Mouse (Mus musculus): ENCODE data around the gene Lactb. TPM values are rescaled to one million over a fixed set of nuclear protein-coding genes. Genes with fewer than 3 reads are reported as not detected.

Lactb gene
- polyA plus RNA-seq, 1 experiment = 12.2 TPM

DNA sequence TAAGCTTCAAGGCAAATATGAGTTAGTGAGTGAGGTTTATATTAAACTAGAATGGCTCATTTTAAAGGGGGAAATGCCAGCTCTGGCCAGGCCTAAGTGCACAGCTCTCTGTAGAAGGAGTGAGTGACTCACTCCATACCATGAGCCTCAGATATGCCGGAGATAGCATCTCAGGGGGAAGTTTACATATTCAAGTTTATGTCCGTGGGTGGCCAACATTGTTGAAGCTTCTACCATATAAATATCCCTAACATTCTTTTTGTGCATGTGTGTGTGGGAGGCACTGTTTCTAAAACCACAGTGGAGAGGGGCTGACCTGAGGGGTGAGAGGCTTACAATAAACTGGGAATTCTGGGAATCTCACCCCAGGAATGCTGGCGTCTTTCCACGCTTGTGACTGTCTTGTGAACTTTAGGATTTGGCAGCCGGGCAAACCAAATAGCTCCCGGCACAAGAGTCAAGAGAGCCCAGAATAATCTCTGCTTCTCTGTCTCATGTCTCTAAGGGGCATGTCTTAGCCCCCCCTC, 13.7 kb upstream of the Lactb start:
- Histone ChIP-seq H3K4me3 (ENCODE audit: low read depth, low read length) (no peak overlapping the region), H3K9me3 (replicated peaks; ENCODE audit: control insufficient read depth, insufficient read depth, low read length, poor library complexity, severe bottlenecking) (no peaks in the 10 kb centered on the region), H3K36me3 (ENCODE audit: control insufficient read depth, insufficient read depth, low read length, poor library complexity, severe bottlenecking) (no peaks in the 10 kb centered on the region), H3K4me1 (ENCODE audit: control insufficient read depth, insufficient read depth, low read length) (no peaks in the 10 kb centered on the region), H3K27me3 (ENCODE audit: control insufficient read depth, insufficient read depth, low read length, poor library complexity, severe bottlenecking) (no peaks in the 10 kb centered on the region), H3K9ac (ENCODE audit: low read depth, poor library complexity, severe bottlenecking) (no peak overlapping the region), H3K27ac (ENCODE audit: insufficient read depth, low read length) (no peak overlapping the region)
- TF ChIP-seq EP300 (IDR thresholded peaks at IDR 0.05; ENCODE audit: insufficient read depth, low read depth, low read length) = no peak
- no peak for TF ChIP-seq POLR2A (IDR thresholded peaks at IDR 0.05; ENCODE audit: insufficient read depth, low read length)
- TF ChIP-seq CTCF (IDR thresholded peaks at IDR 0.05; ENCODE audit: low read depth, low read length) = no peak

DNA sequence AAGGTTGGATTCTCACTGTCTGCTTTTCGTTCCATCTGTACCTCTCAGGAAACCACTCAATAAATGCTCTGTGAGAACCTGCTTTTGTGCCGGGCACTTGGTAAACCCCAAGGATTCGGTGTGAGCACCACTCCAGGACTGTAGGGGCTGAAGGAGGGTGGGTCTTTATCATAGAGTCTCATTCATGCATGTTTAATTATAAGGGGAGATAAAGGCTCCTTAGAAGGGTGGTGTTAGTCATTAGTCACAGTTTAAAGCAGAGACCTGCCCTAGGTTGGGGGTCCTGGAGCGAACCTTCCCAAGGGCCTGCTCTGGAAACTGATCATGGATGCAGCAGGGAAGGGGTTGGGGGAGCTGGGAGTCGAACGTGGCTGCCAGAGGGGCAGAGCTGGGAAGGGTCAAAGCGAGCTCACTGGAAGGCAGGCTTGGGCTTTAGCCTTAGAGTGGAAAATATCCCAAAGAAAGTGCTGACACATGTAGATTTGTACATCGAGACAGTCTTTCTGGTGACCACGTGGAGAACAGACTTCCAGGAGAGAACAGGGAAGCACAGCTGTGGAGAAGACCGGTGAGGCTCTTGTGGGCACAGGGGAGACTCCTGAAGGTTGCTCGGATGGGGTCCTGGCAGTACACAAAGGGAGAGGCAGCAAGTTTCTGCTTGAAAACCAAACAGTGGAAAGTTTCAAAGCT, 13.1 kb upstream of the Lactb start:
- no peak overlapping the region for H3K27ac ChIP-seq (ENCODE audit: insufficient read depth, low read length)
- H3K4me3 ChIP-seq (ENCODE audit: low read depth, low read length) = no peak overlapping the region
- no peaks in the 10 kb centered on the region for H3K27me3 ChIP-seq (ENCODE audit: control insufficient read depth, insufficient read depth, low read length, poor library complexity, severe bottlenecking)
- no peak overlapping the region for H3K9ac ChIP-seq (ENCODE audit: low read depth, poor library complexity, severe bottlenecking)
- H3K36me3 ChIP-seq (ENCODE audit: control insufficient read depth, insufficient read depth, low read length, poor library complexity, severe bottlenecking) = no peaks in the 10 kb centered on the region
- H3K4me1 ChIP-seq (ENCODE audit: control insufficient read depth, insufficient read depth, low read length) = no peaks in the 10 kb centered on the region
- TF ChIP-seq CTCF (IDR thresholded peaks at IDR 0.05; ENCODE audit: low read depth, low read length) (no peak), POLR2A (IDR thresholded peaks at IDR 0.05; ENCODE audit: insufficient read depth, low read length) (no peak), EP300 (IDR thresholded peaks at IDR 0.05; ENCODE audit: insufficient read depth, low read depth, low read length) (no peak)
- H3K9me3 ChIP-seq (replicated peaks; ENCODE audit: control insufficient read depth, insufficient read depth, low read length, poor library complexity, severe bottlenecking) = no peaks in the 10 kb centered on the region

DNA sequence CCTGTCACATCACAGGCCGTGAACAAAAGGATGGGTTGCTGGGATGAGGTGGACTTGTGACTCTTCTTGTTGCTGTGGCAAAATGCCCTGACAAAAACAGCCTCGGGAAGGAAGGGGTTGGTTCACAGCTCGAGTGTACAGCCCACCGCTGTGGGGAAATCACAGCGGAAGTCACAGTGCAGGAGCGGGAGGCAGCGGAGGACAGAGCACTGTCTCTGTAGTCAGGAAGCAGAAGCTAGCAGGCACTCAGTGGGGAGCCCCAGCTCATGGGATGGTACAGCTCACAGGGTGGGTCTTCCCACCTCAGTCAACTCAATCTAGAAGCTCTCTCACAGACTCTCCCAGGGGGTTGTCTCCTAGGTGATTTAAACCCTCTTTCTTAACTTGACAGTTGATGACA, 10.1 kb upstream of the Lactb start:
- Histone ChIP-seq H3K36me3 (ENCODE audit: control insufficient read depth, insufficient read depth, low read length, poor library complexity, severe bottlenecking) (no peaks in the 10 kb centered on the region), H3K27me3 (ENCODE audit: control insufficient read depth, insufficient read depth, low read length, poor library complexity, severe bottlenecking) (0 out of 2 replicates have a peak, but pooled peaks cover 1% of the 10 kb centered on the region), H3K4me3 (ENCODE audit: low read depth, low read length) (no peak overlapping the region), H3K9me3 (replicated peaks; ENCODE audit: control insufficient read depth, insufficient read depth, low read length, poor library complexity, severe bottlenecking) (no peaks in the 10 kb centered on the region), H3K27ac (ENCODE audit: insufficient read depth, low read length) (no peak overlapping the region), H3K9ac (ENCODE audit: low read depth, poor library complexity, severe bottlenecking) (no peak overlapping the region), H3K4me1 (ENCODE audit: control insufficient read depth, insufficient read depth, low read length) (no peaks in the 10 kb centered on the region)
- no peak for TF ChIP-seq CTCF (IDR thresholded peaks at IDR 0.05; ENCODE audit: low read depth, low read length)
- no peak for TF ChIP-seq EP300 (IDR thresholded peaks at IDR 0.05; ENCODE audit: insufficient read depth, low read depth, low read length)
- no peak for TF ChIP-seq POLR2A (IDR thresholded peaks at IDR 0.05; ENCODE audit: insufficient read depth, low read length)

DNA sequence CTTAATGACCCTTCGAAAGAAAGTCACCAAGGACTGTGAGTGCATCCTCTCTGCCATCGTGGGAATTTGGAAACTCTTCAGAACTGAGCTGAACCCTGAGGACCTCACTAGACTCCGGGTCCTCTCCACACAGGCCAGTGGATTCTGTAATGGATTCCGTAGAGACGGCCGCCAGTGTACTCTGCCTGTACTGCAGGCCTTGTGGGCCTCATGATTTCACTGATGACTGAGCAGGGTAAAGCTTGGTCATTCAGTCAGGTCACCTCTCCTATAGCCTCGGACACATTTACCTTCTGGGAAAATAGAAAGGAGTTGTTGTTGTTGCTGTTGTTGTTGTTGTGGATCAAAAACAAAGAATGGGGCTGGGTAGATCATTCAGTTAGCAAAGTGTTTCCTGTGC, 6.8 kb upstream of the Lactb start:
- TF ChIP-seq EP300 (IDR thresholded peaks at IDR 0.05; ENCODE audit: insufficient read depth, low read depth, low read length) (no peak), CTCF (IDR thresholded peaks at IDR 0.05; ENCODE audit: low read depth, low read length) (no peak), POLR2A (IDR thresholded peaks at IDR 0.05; ENCODE audit: insufficient read depth, low read length) (no peak)

DNA sequence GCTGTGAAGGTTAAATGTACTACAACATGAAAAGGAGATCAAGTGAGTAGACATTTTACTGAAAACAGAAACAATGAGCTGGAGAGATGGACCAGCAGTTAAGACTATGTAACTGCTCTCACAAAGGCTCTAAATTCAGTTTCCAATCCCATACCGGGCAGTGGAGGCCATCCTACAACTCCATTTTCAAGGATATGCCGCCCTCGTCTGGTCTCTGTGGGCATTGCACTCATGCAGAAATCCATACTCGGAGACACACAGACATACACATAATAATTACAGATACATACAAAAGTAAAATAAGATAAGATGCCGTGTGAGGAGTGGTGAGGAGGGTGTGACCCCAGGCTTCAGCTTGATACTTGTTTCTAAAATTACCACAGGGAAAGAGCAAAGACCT, 5.2 kb upstream of the Lactb start:
- Histone ChIP-seq H3K4me3 (ENCODE audit: low read depth, low read length) (no peak overlapping the region), H3K27ac (ENCODE audit: insufficient read depth, low read length) (no peak overlapping the region), H3K27me3 (ENCODE audit: control insufficient read depth, insufficient read depth, low read length, poor library complexity, severe bottlenecking) (peaks cover 1% of the 10 kb centered on the region; the same call in 1 of the 2 replicates), H3K9me3 (replicated peaks; ENCODE audit: control insufficient read depth, insufficient read depth, low read length, poor library complexity, severe bottlenecking) (no peaks in the 10 kb centered on the region), H3K36me3 (ENCODE audit: control insufficient read depth, insufficient read depth, low read length, poor library complexity, severe bottlenecking) (no peaks in the 10 kb centered on the region), H3K9ac (ENCODE audit: low read depth, poor library complexity, severe bottlenecking) (no peak overlapping the region), H3K4me1 (ENCODE audit: control insufficient read depth, insufficient read depth, low read length) (no peaks in the 10 kb centered on the region)
- no peak for TF ChIP-seq POLR2A (IDR thresholded peaks at IDR 0.05; ENCODE audit: insufficient read depth, low read length)
- TF ChIP-seq CTCF (IDR thresholded peaks at IDR 0.05; ENCODE audit: low read depth, low read length) = peak; percentile 72

More for the DNA sequence above, 6.8 kb upstream of the Lactb start:
- no peaks in the 10 kb centered on the region for H3K4me1 ChIP-seq (ENCODE audit: control insufficient read depth, insufficient read depth, low read length)
- H3K27me3 ChIP-seq (ENCODE audit: control insufficient read depth, insufficient read depth, low read length, poor library complexity, severe bottlenecking) = peaks cover 1% of the 10 kb centered on the region; the same call in 1 of the 2 replicates
- H3K27ac ChIP-seq (ENCODE audit: insufficient read depth, low read length) = no peak overlapping the region
- H3K9ac ChIP-seq (ENCODE audit: low read depth, poor library complexity, severe bottlenecking) = no peak overlapping the region
- H3K4me3 ChIP-seq (ENCODE audit: low read depth, low read length) = no peak overlapping the region
- no peaks in the 10 kb centered on the region for H3K9me3 ChIP-seq (replicated peaks; ENCODE audit: control insufficient read depth, insufficient read depth, low read length, poor library complexity, severe bottlenecking)
- H3K36me3 ChIP-seq (ENCODE audit: control insufficient read depth, insufficient read depth, low read length, poor library complexity, severe bottlenecking) = no peaks in the 10 kb centered on the region

DNA sequence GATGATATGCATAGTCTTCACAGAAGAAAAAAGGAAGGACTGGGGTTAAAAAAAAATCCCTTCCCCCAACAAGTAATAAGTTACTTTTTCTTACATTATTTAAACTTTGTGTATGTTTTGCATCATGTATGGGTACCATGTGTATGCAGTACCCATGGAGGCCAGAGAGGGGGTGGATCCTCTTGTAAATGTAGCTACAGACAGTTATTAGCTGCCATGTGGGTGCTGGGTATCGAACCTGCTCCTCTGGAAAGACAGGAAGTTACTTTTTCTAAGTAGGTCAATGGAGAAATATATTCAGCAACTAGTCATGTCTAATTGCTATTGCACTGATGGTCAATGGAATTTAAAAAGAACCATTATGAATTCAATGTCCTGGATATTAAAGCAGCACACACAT, 3.2 kb upstream of the Lactb start:
- Histone ChIP-seq H3K9me3 (replicated peaks; ENCODE audit: control insufficient read depth, insufficient read depth, low read length, poor library complexity, severe bottlenecking) (no peaks in the 10 kb centered on the region), H3K27ac (ENCODE audit: insufficient read depth, low read length) (no peak overlapping the region), H3K36me3 (ENCODE audit: control insufficient read depth, insufficient read depth, low read length, poor library complexity, severe bottlenecking) (no peaks in the 10 kb centered on the region), H3K27me3 (ENCODE audit: control insufficient read depth, insufficient read depth, low read length, poor library complexity, severe bottlenecking) (peaks cover 1% of the 10 kb centered on the region; the same call in 1 of the 2 replicates), H3K4me3 (ENCODE audit: low read depth, low read length) (no peak overlapping the region), H3K9ac (ENCODE audit: low read depth, poor library complexity, severe bottlenecking) (no peak overlapping the region), H3K4me1 (ENCODE audit: control insufficient read depth, insufficient read depth, low read length) (no peaks in the 10 kb centered on the region)
- TF ChIP-seq CTCF (IDR thresholded peaks at IDR 0.05; ENCODE audit: low read depth, low read length) = no peak
- TF ChIP-seq POLR2A (IDR thresholded peaks at IDR 0.05; ENCODE audit: insufficient read depth, low read length) = no peak
- TF ChIP-seq EP300 (IDR thresholded peaks at IDR 0.05; ENCODE audit: insufficient read depth, low read depth, low read length) = no peak
